In the genomic region with DNA sequence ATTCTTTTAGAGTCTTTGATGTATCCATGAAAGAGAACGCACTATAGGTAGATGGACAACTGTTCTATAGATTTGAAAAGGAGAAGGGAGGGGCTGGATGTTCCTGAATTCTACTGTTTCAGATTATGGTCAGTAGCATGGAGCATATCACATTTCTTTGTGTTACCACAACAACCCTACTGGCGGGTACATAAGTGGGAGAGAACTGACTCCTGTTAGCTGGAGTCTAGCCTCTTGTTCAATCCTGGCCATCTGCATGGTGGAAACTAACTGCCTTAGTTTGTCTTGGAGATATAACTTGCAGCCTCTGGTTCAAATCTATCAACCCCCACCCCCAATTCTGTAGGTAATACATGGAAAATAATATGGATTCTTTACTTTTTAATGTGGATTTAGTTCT, we compare ENCODE assay signal across 9 mouse cellular contexts. TPM values are rescaled to one million over a fixed set of nuclear protein-coding genes. Genes with fewer than 3 reads are reported as not detected.
A peak's percentile ranks its signal among the peaks of the same experiment; 100 is the strongest.
DNase-seq lines count a peak whose midpoint lies in the region; ATAC-seq and TF ChIP-seq lines count a peak whose summit lies in the region.
"Had no signal": no experiment of that assay in that cellular context is flagged by ENCODE, and none has a peak within 500 bp of the region (broad histone marks: within the 10 kb centered on the region; RNA-seq: fewer than 3 reads in every experiment).

No protein-coding gene starts in this region.

- WGBS in kidney, adult 2 months: 58% methylated on average over 2 of the region's 2 CpGs
- 52% methylated on average over 2 of the region's 2 CpGs for WGBS in embryonic facial prominence, embryonic 15.5 days
- 74% methylated on average over 2 of the region's 2 CpGs for WGBS in intestine, embryonic 15.5 days
- 37% methylated on average over 2 of the region's 2 CpGs for WGBS in midbrain, embryonic 16.5 days
- 82% methylated on average over 2 of the region's 2 CpGs for WGBS in thymus, adult 2 months

- H3K4me3 ChIP-seq in kidney, adult 2 months (ENCODE audit: insufficient read depth, low read depth, low read length): no peak overlapping the region
- peak overlapping the region; percentile 49 for H3K4me3 ChIP-seq in embryonic facial prominence, embryonic 15.5 days (replicated peaks)
- peak overlapping the region; percentile 38; the same call in 1 of the 2 replicates for H3K4me3 ChIP-seq in intestine, embryonic 15.5 days (replicated peaks)
- H3K4me3 ChIP-seq in midbrain, embryonic 16.5 days (ENCODE audit: low read depth, low read length): no peak overlapping the region
- no peak overlapping the region for H3K4me3 ChIP-seq in thymus, adult 2 months (ENCODE audit: control insufficient read depth, insufficient read depth, low read length)

- TF ChIP-seq CTCF in kidney, adult 2 months (conservative IDR thresholded peaks at IDR 0.05; ENCODE audit: insufficient read depth, insufficient read length, low read depth, low read length): no peak
- TF ChIP-seq CTCF in thymus, adult 2 months (IDR thresholded peaks at IDR 0.05; ENCODE audit: borderline replicate concordance, control insufficient read depth, extremely low read depth, insufficient read depth, low read length, poor library complexity): no peak

- no peaks in the 10 kb centered on the region for H3K36me3 ChIP-seq in kidney, adult 2 months (ENCODE audit: control insufficient read depth, insufficient read depth, low read length)
- no peaks in the 10 kb centered on the region for H3K36me3 ChIP-seq in embryonic facial prominence, embryonic 15.5 days
- no peaks in the 10 kb centered on the region for H3K36me3 ChIP-seq in intestine, embryonic 15.5 days
- H3K36me3 ChIP-seq in midbrain, embryonic 16.5 days (ENCODE audit: control insufficient read depth, insufficient read depth, low read length): no peaks in the 10 kb centered on the region
- no peaks in the 10 kb centered on the region for H3K36me3 ChIP-seq in thymus, adult 2 months (ENCODE audit: control insufficient read depth, insufficient read depth, low read length)

- peak overlapping the region; percentile 76 for H3K4me2 ChIP-seq in embryonic facial prominence, embryonic 15.5 days (replicated peaks)
- peak overlapping the region; percentile 64 for H3K4me2 ChIP-seq in intestine, embryonic 15.5 days (replicated peaks)
- H3K4me2 ChIP-seq in midbrain, embryonic 16.5 days (ENCODE audit: low read length): peak overlapping the region; percentile 79

- TF ChIP-seq POLR2A in kidney, adult 2 months (IDR thresholded peaks at IDR 0.05; ENCODE audit: low read depth, low read length): no peak
- TF ChIP-seq POLR2A in thymus, adult 2 months (IDR thresholded peaks at IDR 0.05; ENCODE audit: control insufficient read depth, extremely low read depth, insufficient read depth, low read length, poor library complexity): no peak

- no peaks in the 10 kb centered on the region; the same call in 1 of the 2 replicates for H3K4me1 ChIP-seq in kidney, adult 2 months (ENCODE audit: control insufficient read depth, insufficient read depth, low read length)
- peaks cover 26% of the 10 kb centered on the region for H3K4me1 ChIP-seq in embryonic facial prominence, embryonic 15.5 days
- H3K4me1 ChIP-seq in intestine, embryonic 15.5 days (replicated peaks): peaks cover 5% of the 10 kb centered on the region
- peaks cover 6% of the 10 kb centered on the region; the same call in 1 of the 2 replicates for H3K4me1 ChIP-seq in midbrain, embryonic 16.5 days (ENCODE audit: control insufficient read depth, insufficient read depth, low read length)
- peaks cover 16% of the 10 kb centered on the region for H3K4me1 ChIP-seq in thymus, adult 2 months (replicated peaks; ENCODE audit: control insufficient read depth, insufficient read depth, low read length)

- intact Hi-C loops in left cerebral cortex, postnatal 4 days (cut with DNase I): no loop called here

- no peak overlapping the region for H3K9ac ChIP-seq in embryonic facial prominence, embryonic 15.5 days
- no peak overlapping the region for H3K9ac ChIP-seq in intestine, embryonic 15.5 days
- H3K9ac ChIP-seq in midbrain, embryonic 16.5 days (ENCODE audit: low read depth, low read length): no peak overlapping the region

- H3K9me3 ChIP-seq in embryonic facial prominence, embryonic 15.5 days (replicated peaks): no peaks in the 10 kb centered on the region
- H3K9me3 ChIP-seq in intestine, embryonic 15.5 days: no peaks in the 10 kb centered on the region
- no peaks in the 10 kb centered on the region for H3K9me3 ChIP-seq in midbrain, embryonic 16.5 days (replicated peaks; ENCODE audit: control insufficient read depth, low read length, poor library complexity, severe bottlenecking)

- H3K27me3 ChIP-seq in kidney, adult 2 months (replicated peaks; ENCODE audit: control insufficient read depth, insufficient read depth, low read length): no peaks in the 10 kb centered on the region
- no peaks in the 10 kb centered on the region for H3K27me3 ChIP-seq in embryonic facial prominence, embryonic 15.5 days
- no peaks in the 10 kb centered on the region for H3K27me3 ChIP-seq in intestine, embryonic 15.5 days (replicated peaks)
- H3K27me3 ChIP-seq in midbrain, embryonic 16.5 days (ENCODE audit: control insufficient read depth, insufficient read depth, low read depth, low read length): 0 out of 2 replicates have a peak, but pooled peaks cover 3% of the 10 kb centered on the region
- H3K27me3 ChIP-seq in thymus, adult 2 months (ENCODE audit: control insufficient read depth, insufficient read depth, low read length): peaks cover 14% of the 10 kb centered on the region

- peak overlapping the region; percentile 97 for H3K27ac ChIP-seq in kidney, adult 2 months (ENCODE audit: insufficient read depth, low read depth, low read length)
- H3K27ac ChIP-seq in embryonic facial prominence, embryonic 15.5 days (replicated peaks): peak overlapping the region; percentile 97
- peak overlapping the region; percentile 95 for H3K27ac ChIP-seq in intestine, embryonic 15.5 days
- peak overlapping the region; percentile 47 for H3K27ac ChIP-seq in midbrain, embryonic 16.5 days (ENCODE audit: low read length)
- no peak overlapping the region for H3K27ac ChIP-seq in thymus, adult 2 months (ENCODE audit: control insufficient read depth, insufficient read depth, low read length)

- ATAC-seq in embryonic facial prominence, embryonic 15.5 days (ENCODE audit: insufficient number of reproducible peaks, low FRiP score, low TSS enrichment, low read depth): no peak
- no peak for ATAC-seq in intestine, embryonic 15.5 days
- no peak for ATAC-seq in midbrain, embryonic 16.5 days
- no peak for ATAC-seq in CD4-positive, CD25-positive, alpha-beta regulatory T cell, adult 4 months

- DNase-seq in kidney, adult 2 months: no peak
- DNase-seq in kidney, postnatal 14 days: no peak
- no peak for DNase-seq in left cerebral cortex, postnatal 4 days
- DNase-seq in thymus, adult 2 months: no peak

RNA-seq across cellular contexts. Expression of gene Nfia, which starts 1.3 kb away (rescaled TPM):
- polyA plus RNA-seq in kidney, adult 2 months (2012; rRNA removed): 46.5 and 47.1 TPM in 2 replicates
- 55.4 and 58.0 TPM in 2 replicates for polyA plus RNA-seq in embryonic facial prominence, embryonic 15.5 days (2015; fragmentation: Nextera tagmentation; extraction: Ambion mirVana)
- 30.2 and 37.3 TPM in 2 replicates for polyA plus RNA-seq in intestine, embryonic 15.5 days (2015; fragmentation: Nextera tagmentation; extraction: Ambion mirVana)
- 25.8 and 26.6 TPM in 2 replicates for polyA plus RNA-seq in midbrain, embryonic 16.5 days (2015; fragmentation: Nextera tagmentation; extraction: Ambion mirVana)
- total RNA-seq in left cerebral cortex, postnatal 4 days (2021): 10 to 100 TPM; 97.1 to 99.7 TPM
- 26.4 and 33.6 TPM in 2 replicates for polyA plus RNA-seq in thymus, adult 2 months (2012; rRNA removed)
- 10 to 100 TPM; 13.1 to 19.9 TPM for polyA plus RNA-seq in CD4-positive, CD25-positive, alpha-beta regulatory T cell, adult 4 months (2017; shearing (Covaris generic))

RNA-seq across cellular contexts. Expression of gene E130114P18Rik, which starts 4.1 kb away (rescaled TPM):
- polyA plus RNA-seq in kidney, adult 2 months (2012; rRNA removed): 0.10 and 0.45 TPM in 2 replicates
- polyA plus RNA-seq in embryonic facial prominence, embryonic 15.5 days (2015; fragmentation: Nextera tagmentation; extraction: Ambion mirVana): 3.8 and 4.2 TPM in 2 replicates
- 2.5 and 3.9 TPM in 2 replicates for polyA plus RNA-seq in intestine, embryonic 15.5 days (2015; fragmentation: Nextera tagmentation; extraction: Ambion mirVana)
- 11.6 and 12.1 TPM in 2 replicates for polyA plus RNA-seq in midbrain, embryonic 16.5 days (2015; fragmentation: Nextera tagmentation; extraction: Ambion mirVana)
- total RNA-seq in left cerebral cortex, postnatal 4 days (2021): 1 to 10 TPM; 6.6 to 8.2 TPM
- 0.09 TPM in 1 of 2 replicates, not detected in the other for polyA plus RNA-seq in thymus, adult 2 months (2012; rRNA removed)
- polyA plus RNA-seq in CD4-positive, CD25-positive, alpha-beta regulatory T cell, adult 4 months (2017; shearing (Covaris generic)): not detected
- total RNA-seq: megakaryocyte progenitor cell, adult 5-6 weeks had no signal

Comparison
In these comparisons a context has a peak if more than half of its experiments do, and no peak if none do; other contexts are left out.
1. H3K4me3 ChIP-seq: peak in embryonic facial prominence, embryonic 15.5 days (single experiment) and intestine, embryonic 15.5 days (single experiment); none in kidney, adult 2 months (single experiment), midbrain, embryonic 16.5 days (single experiment) and thymus, adult 2 months (single experiment).
2. Peak in every context shown above with its lines, with median percentiles within 50 percentile points of each other: H3K4me2 ChIP-seq.